Mouse (Mus musculus): Measurements from ENCODE around the gene Sigirr. TPM values are rescaled to one million over a fixed set of nuclear protein-coding genes. Genes with fewer than 3 reads are reported as not detected.

Gene Sigirr
- polyA plus RNA-seq, 1 experiment: 19.8 TPM

DNA sequence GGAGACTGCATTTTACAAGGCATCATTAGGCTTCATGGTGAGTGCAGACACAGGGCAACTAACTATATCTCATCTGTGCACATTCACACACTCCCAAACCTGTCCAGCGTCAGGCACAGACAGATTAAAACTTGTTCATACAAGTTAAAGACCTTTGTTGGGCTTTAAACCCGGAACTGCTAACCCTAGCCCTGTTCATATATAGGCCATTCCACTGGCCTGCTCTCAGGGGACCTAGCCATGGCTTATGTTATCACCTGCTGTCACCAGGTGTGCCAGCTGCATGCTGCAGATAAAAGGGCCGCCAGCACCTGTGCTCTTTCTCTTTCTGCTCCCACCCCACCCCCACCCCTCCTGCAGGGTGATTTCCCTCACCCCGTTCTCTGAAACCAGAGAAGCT is 57.8 kb downstream of the Sigirr start:
- TF ChIP-seq CTCF (IDR thresholded peaks at IDR 0.05; ENCODE audit: control insufficient read depth, insufficient read depth, low read length) (no peak), POLR2A (IDR thresholded peaks at IDR 0.05; ENCODE audit: borderline replicate concordance, control insufficient read depth, low read depth, low read length) (no peak)
- Histone ChIP-seq H3K4me3 (replicated peaks; ENCODE audit: control insufficient read depth, low read depth, low read length) (no peak overlapping the region), H3K4me1 (ENCODE audit: control insufficient read depth, insufficient read depth, low read length) (peaks cover 18% of the 10 kb centered on the region), H3K27ac (ENCODE audit: control insufficient read depth, insufficient read depth, low read depth, low read length, poor library complexity) (peak overlapping the region; percentile 51; the same call in 1 of the 2 replicates)
- WGBS: 54% methylated on average over 4 of the region's 4 CpGs

GRCm38 (mm10) chr7:141041661-141042060 is 58.7 kb downstream of the Sigirr start:
- no peak for TF ChIP-seq CTCF (IDR thresholded peaks at IDR 0.05; ENCODE audit: control insufficient read depth, insufficient read depth, low read length)
- no peak for TF ChIP-seq POLR2A (IDR thresholded peaks at IDR 0.05; ENCODE audit: borderline replicate concordance, control insufficient read depth, low read depth, low read length)
- Histone ChIP-seq H3K27ac (ENCODE audit: control insufficient read depth, insufficient read depth, low read depth, low read length, poor library complexity) (peak overlapping the region; percentile 7), H3K4me3 (replicated peaks; ENCODE audit: control insufficient read depth, low read depth, low read length) (no peak overlapping the region), H3K4me1 (ENCODE audit: control insufficient read depth, insufficient read depth, low read length) (peaks cover 16% of the 10 kb centered on the region)
- WGBS: 22% methylated on average over 5 of the region's 5 CpGs

Other genes with a start within 250 kb of the Sigirr start
- gene Gm45785, start 244.2 kb downstream of the Sigirr start, polyA plus RNA-seq (2011; ENCODE audit: insufficient read depth, insufficient read length, low replicate concordance, missing spikeins): not detected in 2 replicates
- gene Ric8a, start 243.6 kb downstream of the Sigirr start, polyA plus RNA-seq (2011; ENCODE audit: insufficient read depth, insufficient read length, low replicate concordance, missing spikeins): 26.4 and 53.0 TPM in 2 replicates
- gene Bet1l, start 243.0 kb downstream of the Sigirr start, polyA plus RNA-seq (2011; ENCODE audit: insufficient read depth, insufficient read length, low replicate concordance, missing spikeins): 11.7 and 18.1 TPM in 2 replicates
- 239 and 252 TPM in 2 replicates for gene Psmd13, start 218.6 kb downstream of the Sigirr start, polyA plus RNA-seq (2011; ENCODE audit: insufficient read depth, insufficient read length, low replicate concordance, missing spikeins)
- gene Sirt3, start 218.3 kb downstream of the Sigirr start, polyA plus RNA-seq (2011; ENCODE audit: insufficient read depth, insufficient read length, low replicate concordance, missing spikeins): 13.1 and 27.0 TPM in 2 replicates
- not detected in 2 replicates for gene Cox8b, start 200.1 kb downstream of the Sigirr start, polyA plus RNA-seq (2011; ENCODE audit: insufficient read depth, insufficient read length, low replicate concordance, missing spikeins)
- 1.9 and 3.1 TPM in 2 replicates for gene Nlrp6, start 179.7 kb downstream of the Sigirr start, polyA plus RNA-seq (2011; ENCODE audit: insufficient read depth, insufficient read length, low replicate concordance, missing spikeins)
- 6.9 and 13.3 TPM in 2 replicates for gene Pgghg, start 159.2 kb downstream of the Sigirr start, polyA plus RNA-seq (2011; ENCODE audit: insufficient read depth, insufficient read length, low replicate concordance, missing spikeins)
- gene Ifitm5, start 150.3 kb downstream of the Sigirr start, polyA plus RNA-seq (2011; ENCODE audit: insufficient read depth, insufficient read length, low replicate concordance, missing spikeins): 1.7 TPM in 1 of 2 replicates, not detected in the other
- not detected in 2 replicates for gene Gm45717, start 144.6 kb downstream of the Sigirr start, polyA plus RNA-seq (2011; ENCODE audit: insufficient read depth, insufficient read length, low replicate concordance, missing spikeins)
- gene Ifitm2, start 144.6 kb downstream of the Sigirr start, polyA plus RNA-seq (2011; ENCODE audit: insufficient read depth, insufficient read length, low replicate concordance, missing spikeins): 71.7 and 147 TPM in 2 replicates
- 32.8 and 82.9 TPM in 2 replicates for gene Ifitm1, start 133.4 kb downstream of the Sigirr start, polyA plus RNA-seq (2011; ENCODE audit: insufficient read depth, insufficient read length, low replicate concordance, missing spikeins)
- gene Ifitm3, start 89.8 kb downstream of the Sigirr start, polyA plus RNA-seq (2011; ENCODE audit: insufficient read depth, insufficient read length, low replicate concordance, missing spikeins): 166 and 209 TPM in 2 replicates
- 195 and 524 TPM in 2 replicates for gene Ifitm6, start 82.6 kb downstream of the Sigirr start, polyA plus RNA-seq (2011; ENCODE audit: insufficient read depth, insufficient read length, low replicate concordance, missing spikeins)
- gene Gm17387, start 71.4 kb downstream of the Sigirr start, polyA plus RNA-seq (2011; ENCODE audit: insufficient read depth, insufficient read length, low replicate concordance, missing spikeins): not detected in 2 replicates
- gene B4galnt4, start 39.5 kb downstream of the Sigirr start, polyA plus RNA-seq (2011; ENCODE audit: insufficient read depth, insufficient read length, low replicate concordance, missing spikeins): 0.36 and 2.1 TPM in 2 replicates
- gene Pkp3, start 22.4 kb downstream of the Sigirr start, polyA plus RNA-seq (2011; ENCODE audit: insufficient read depth, insufficient read length, low replicate concordance, missing spikeins): 5.4 and 15.9 TPM in 2 replicates
- 2.5 TPM in 1 of 2 replicates, not detected in the other for gene Ano9, start 17.2 kb upstream of the Sigirr start, polyA plus RNA-seq (2011; ENCODE audit: insufficient read depth, insufficient read length, low replicate concordance, missing spikeins)
- gene Ptdss2, start 21.8 kb upstream of the Sigirr start, polyA plus RNA-seq (2011; ENCODE audit: insufficient read depth, insufficient read length, low replicate concordance, missing spikeins): 66.7 and 84.6 TPM in 2 replicates
- 17.8 and 27.6 TPM in 2 replicates for gene Rnh1, start 72.3 kb upstream of the Sigirr start, polyA plus RNA-seq (2011; ENCODE audit: insufficient read depth, insufficient read length, low replicate concordance, missing spikeins)
- 108 and 168 TPM in 2 replicates for gene Hras, start 93.4 kb upstream of the Sigirr start, polyA plus RNA-seq (2011; ENCODE audit: insufficient read depth, insufficient read length, low replicate concordance, missing spikeins)
- gene Lrrc56, start 93.6 kb upstream of the Sigirr start, polyA plus RNA-seq (2011; ENCODE audit: insufficient read depth, insufficient read length, low replicate concordance, missing spikeins): 2.2 and 3.1 TPM in 2 replicates
- gene Lmntd2, start 113.5 kb upstream of the Sigirr start, polyA plus RNA-seq (2011; ENCODE audit: insufficient read depth, insufficient read length, low replicate concordance, missing spikeins): 0.47 and 1.9 TPM in 2 replicates
- 10.1 and 17.9 TPM in 2 replicates for gene Rassf7, start 115.3 kb upstream of the Sigirr start, polyA plus RNA-seq (2011; ENCODE audit: insufficient read depth, insufficient read length, low replicate concordance, missing spikeins)
- 76.7 and 130 TPM in 2 replicates for gene Phrf1, start 128.2 kb upstream of the Sigirr start, polyA plus RNA-seq (2011; ENCODE audit: insufficient read depth, insufficient read length, low replicate concordance, missing spikeins)
- gene Irf7, start 165.9 kb upstream of the Sigirr start, polyA plus RNA-seq (2011; ENCODE audit: insufficient read depth, insufficient read length, low replicate concordance, missing spikeins): 37.9 and 60.3 TPM in 2 replicates
- not detected in 2 replicates for gene Cdhr5, start 176.2 kb upstream of the Sigirr start, polyA plus RNA-seq (2011; ENCODE audit: insufficient read depth, insufficient read length, low replicate concordance, missing spikeins)
- gene Sct, start 178.6 kb upstream of the Sigirr start, polyA plus RNA-seq (2011; ENCODE audit: insufficient read depth, insufficient read length, low replicate concordance, missing spikeins): not detected in 2 replicates
- not detected in 2 replicates for gene Drd4, start 191.4 kb upstream of the Sigirr start, polyA plus RNA-seq (2011; ENCODE audit: insufficient read depth, insufficient read length, low replicate concordance, missing spikeins)
- 49.1 and 51.4 TPM in 2 replicates for gene Deaf1, start 227.1 kb upstream of the Sigirr start, polyA plus RNA-seq (2011; ENCODE audit: insufficient read depth, insufficient read length, low replicate concordance, missing spikeins)
- gene Tmem80, start 227.2 kb upstream of the Sigirr start, polyA plus RNA-seq (2011; ENCODE audit: insufficient read depth, insufficient read length, low replicate concordance, missing spikeins): 23.5 and 33.0 TPM in 2 replicates
- gene Eps8l2, start 238.3 kb upstream of the Sigirr start, polyA plus RNA-seq (2011; ENCODE audit: insufficient read depth, insufficient read length, low replicate concordance, missing spikeins): 0.57 and 0.79 TPM in 2 replicates